Mouse (Mus musculus) adrenal gland, postnatal 25 days (tissue): ENCODE results near the gene Blvra. TPM values are rescaled to one million over a fixed set of nuclear protein-coding genes. Genes with fewer than 3 reads are reported as not detected.

Experiments
- DNase-seq: peaks from one replicate; pipeline ENCODE4 v3.0.0; 2021; ENCODE audit warnings: mixed read lengths
- microRNA-seq, 2 experiments: library from miRNA; unstranded; fragments of <30 nt; microRNA quantifications; one replicate each; pipeline ENCODE4 v1.2.0; 2021
- total RNA-seq: library from RNA; stranded (reverse); gene quantifications from 2 replicates; pipeline ENCODE4 v1.2.3, GENCODE M21; 2021

The Blvra gene
- total RNA-seq, 1 experiment from 2014 or later: 33.9 TPM

GRCm38 (mm10) chr2:127136979-127137378, 66.5 kb downstream of the Blvra start:
- no peak for DNase-seq

GRCm38 (mm10) chr2:127137838-127138420, 67.5 kb downstream of the Blvra start:
- DNase-seq: no peak

GRCm38 (mm10) chr2:127138449-127138848, 68.0 kb downstream of the Blvra start:
- DNase-seq: no peak

GRCm38 (mm10) chr2:127139094-127139493, 68.6 kb downstream of the Blvra start:
- no peak for DNase-seq

GRCm38 (mm10) chr2:127139605-127140004, 69.1 kb downstream of the Blvra start:
- DNase-seq: no peak

GRCm38 (mm10) chr2:127140011-127140410, 69.5 kb downstream of the Blvra start:
- no peak for DNase-seq

GRCm38 (mm10) chr2:127142031-127142430, 71.6 kb downstream of the Blvra start:
- no peak for DNase-seq

- no peak for DNase-seq
These were observed 72.2 kb downstream of the Blvra start for GRCm38 (mm10) chr2:127142577-127143157.

GRCm38 (mm10) chr2:127143158-127144063, 72.9 kb downstream of the Blvra start, which contains the start of gene Itpripl1:
TSS of gene Itpripl1 (minus strand) at chr2:127143442.
- peak; percentile 80 for DNase-seq

- no peak for DNase-seq
These were observed 75.2 kb downstream of the Blvra start for GRCm38 (mm10) chr2:127145699-127146098.

Small RNAs within 50 kb of the gene (microRNA-seq; reads per million reads assigned to microRNA genes)
- 0 reads per million in 2 experiments for gene Gm24081

Other genes with a start within 250 kb of the Blvra start
- 47.1 and 54.7 TPM in 2 replicates for gene Trpm7, start 194.4 kb upstream of the Blvra start, total RNA-seq
- 91.0 and 92.7 TPM in 2 replicates for gene Sppl2a, start 137.4 kb upstream of the Blvra start, total RNA-seq
- 10.0 and 16.2 TPM in 2 replicates for gene Ap4e1, start 61.9 kb upstream of the Blvra start, total RNA-seq
- 6.4 and 7.5 TPM in 2 replicates for gene Ncaph, start 63.3 kb downstream of the Blvra start, total RNA-seq
- 5.3 and 7.2 TPM in 2 replicates for gene Itpripl1, start 72.8 kb downstream of the Blvra start, total RNA-seq
- gene 1810024B03Rik, start 137.6 kb downstream of the Blvra start, total RNA-seq: 1.7 and 2.0 TPM in 2 replicates
- 75.5 and 84.1 TPM in 2 replicates for gene Snrnp200, start 137.7 kb downstream of the Blvra start, total RNA-seq
- 81.8 and 94.5 TPM in 2 replicates for gene Ciao1, start 177.2 kb downstream of the Blvra start, total RNA-seq
- gene Tmem127, start 177.2 kb downstream of the Blvra start, total RNA-seq: 72.3 and 79.3 TPM in 2 replicates
- gene Stard7, start 199.6 kb downstream of the Blvra start, total RNA-seq: 110 and 117 TPM in 2 replicates